Mouse (Mus musculus) neural tube, embryonic 14.5 days (tissue): ENCODE data around the gene Cox17. TPM values are rescaled to one million over a fixed set of nuclear protein-coding genes. Genes with fewer than 3 reads are reported as not detected.
"Not testable (repeated sequence)": the region's sequence is repeated elsewhere in the genome, so short reads cannot be mapped to it uniquely, and the experiment has no call there.

Experiments
- ATAC-seq: fragments of 200-750 bp; cut with Nextera tagmentation; 2 replicates; pipeline ENCODE4 v1.8.0; 2017; ENCODE audit warnings: low read depth, mild to moderate bottlenecking, moderate TSS enrichment, moderate library complexity
- H3K27ac ChIP-seq: fragments of 300-500 bp; sonication (generic); 2 replicates; pipeline ENCODE4 v1.5.1; 2014; ENCODE audit warnings: low read depth, mild to moderate bottlenecking, control low read depth, low read length, moderate library complexity, mixed read lengths
- H3K27me3 ChIP-seq: fragments of 300-500 bp; sonication (generic); 2 replicates; pipeline ENCODE4 v1.6.1; 2014; ENCODE audit warnings: low read length; ENCODE audit not compliant: control insufficient read depth, insufficient read depth
- H3K36me3 ChIP-seq: fragments of 300-500 bp; sonication (generic); 2 replicates; pipeline ENCODE4 v1.6.1; 2014; ENCODE audit warnings: low read length, mixed read lengths; ENCODE audit not compliant: control insufficient read depth, insufficient read depth
- H3K4me1 ChIP-seq: fragments of 300-500 bp; sonication (generic); 2 replicates; pipeline ENCODE4 v1.6.1; 2014; ENCODE audit warnings: low read length; ENCODE audit not compliant: control insufficient read depth, insufficient read depth
- H3K4me2 ChIP-seq: fragments of 300-500 bp; sonication (generic); 2 replicates; pipeline ENCODE4 v1.6.1; 2014; ENCODE audit warnings: mild to moderate bottlenecking, low read depth, low read length, control low read depth
- H3K4me3 ChIP-seq: fragments of 300-500 bp; sonication (generic); 2 replicates; pipeline ENCODE4 v1.5.1; 2014; ENCODE audit warnings: low read depth, low read length, control low read depth, mixed read lengths
- H3K9ac ChIP-seq: fragments of 300-500 bp; sonication (generic); replicated peaks from 2 replicates; pipeline ENCODE4 v1.6.1; 2014; ENCODE audit warnings: low read depth, mild to moderate bottlenecking, control low read depth, low read length, mixed read lengths
- H3K9me3 ChIP-seq: fragments of 300-500 bp; sonication (generic); 2 replicates; pipeline ENCODE4 v1.6.1; 2016; ENCODE audit warnings: low read length; ENCODE audit not compliant: control insufficient read depth
- WGBS: fragments of 180-500 bp; shearing (Covaris S2); extraction: QIAGEN DNeasy Blood & Tissue Kit; methylation state at CpG from one replicate; pipeline ENCODE4 v1.1.7; 2014; 5-methylcytosine and 5-hydroxymethylcytosine counted together
- polyA plus RNA-seq: library from polyadenylated mRNA; unstranded; fragments of >200 nt; fragmentation: Nextera tagmentation; extraction: Ambion mirVana; gene quantifications from 2 replicates; pipeline ENCODE4 v1.2.1, GENCODE M21; 2014

The Cox17 gene
- polyA plus RNA-seq, 1 experiment from 2014 or later: 91.6 TPM

DNA sequence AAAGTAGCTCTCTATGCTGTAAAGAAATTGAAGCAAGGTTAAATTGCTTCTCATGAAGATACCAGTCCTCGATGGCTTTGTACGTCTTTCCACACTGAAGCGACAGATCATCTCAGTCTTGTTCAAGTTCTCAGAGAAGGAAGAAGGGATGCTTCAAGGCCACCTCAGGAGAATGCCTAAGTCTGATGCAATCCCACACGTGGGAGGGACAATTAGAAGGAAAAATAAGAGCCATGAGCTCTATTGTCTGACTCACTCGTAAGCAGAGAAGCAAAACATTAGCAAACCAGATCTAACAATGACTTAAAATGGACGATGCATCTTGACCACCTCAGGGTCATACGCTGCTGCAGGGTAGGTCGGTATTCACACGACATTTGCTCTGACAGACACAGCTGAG is 28.3 kb upstream of the Cox17 start:
- no peak overlapping the region for H3K4me3 ChIP-seq
- H3K27me3 ChIP-seq: no peaks in the 10 kb centered on the region
- H3K9me3 ChIP-seq: no peaks in the 10 kb centered on the region
- no peaks in the 10 kb centered on the region for H3K4me1 ChIP-seq
- no peak overlapping the region for H3K4me2 ChIP-seq
- H3K9ac ChIP-seq: no peak overlapping the region
- no peak for ATAC-seq
- WGBS: 82% methylated on average over 9 of the region's 9 CpGs
- no peak overlapping the region for H3K27ac ChIP-seq
- H3K36me3 ChIP-seq: no peaks in the 10 kb centered on the region

DNA sequence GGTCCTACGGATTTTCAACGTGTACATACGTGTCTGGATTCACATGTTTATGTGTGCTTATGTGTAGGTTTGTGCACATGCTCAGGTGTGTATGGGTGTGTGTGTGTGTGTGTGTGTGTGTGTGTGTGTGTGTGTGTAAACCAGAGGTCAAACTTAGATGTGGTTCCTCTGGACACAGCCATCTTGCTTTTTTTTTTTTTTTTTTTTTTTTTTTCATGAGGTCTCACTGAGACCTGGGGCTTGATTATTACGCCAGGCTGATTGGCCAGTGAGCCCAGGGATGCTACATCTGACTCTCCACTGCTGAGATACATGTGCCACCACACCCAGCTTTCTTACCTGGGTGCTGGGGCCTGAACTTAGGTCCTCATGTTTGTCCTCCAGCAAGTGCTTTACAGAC is 27.7 kb upstream of the Cox17 start:
- Histone ChIP-seq H3K27ac (no peak overlapping the region), H3K9me3 (no peaks in the 10 kb centered on the region), H3K9ac (no peak overlapping the region), H3K4me3 (no peak overlapping the region), H3K4me1 (no peaks in the 10 kb centered on the region), H3K4me2 (no peak overlapping the region), H3K36me3 (no peaks in the 10 kb centered on the region), H3K27me3 (no peaks in the 10 kb centered on the region)
- WGBS: 94% methylated on average over 4 of the region's 4 CpGs
- ATAC-seq: no peak

DNA sequence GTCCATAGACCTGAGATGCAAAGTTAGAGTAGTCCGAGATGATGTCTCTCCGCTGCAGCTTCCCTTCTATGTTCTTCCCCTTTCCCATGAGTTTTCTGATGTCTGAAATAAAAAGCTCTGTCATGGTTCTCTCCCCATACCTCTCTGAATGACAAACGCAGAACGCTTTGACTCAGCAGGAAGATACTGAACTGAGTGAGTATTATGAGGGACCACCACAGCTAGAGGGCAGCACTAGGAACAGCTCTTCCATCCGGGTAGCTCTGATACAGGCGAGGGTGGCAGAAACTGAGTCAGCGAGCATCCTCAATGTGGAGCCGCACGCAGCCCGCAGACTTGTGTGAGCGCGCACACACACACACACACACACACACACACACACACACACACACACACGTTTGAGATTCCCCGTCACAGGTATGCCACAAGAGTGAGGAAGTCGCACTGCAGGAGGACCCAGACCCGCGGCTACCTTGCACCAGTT is 25.3 kb upstream of the Cox17 start:
- Histone ChIP-seq H3K9ac (no peak overlapping the region), H3K4me3 (peak overlapping the region; percentile 7; the same call in 1 of the 2 replicates), H3K4me1 (no peaks in the 10 kb centered on the region), H3K27me3 (no peaks in the 10 kb centered on the region), H3K27ac (no peak overlapping the region), H3K36me3 (no peaks in the 10 kb centered on the region), H3K4me2 (peak overlapping the region; percentile 38), H3K9me3 (no peaks in the 10 kb centered on the region)
- ATAC-seq: peak; percentile 65
- 29% methylated on average over 17 of the region's 17 CpGs for WGBS

DNA sequence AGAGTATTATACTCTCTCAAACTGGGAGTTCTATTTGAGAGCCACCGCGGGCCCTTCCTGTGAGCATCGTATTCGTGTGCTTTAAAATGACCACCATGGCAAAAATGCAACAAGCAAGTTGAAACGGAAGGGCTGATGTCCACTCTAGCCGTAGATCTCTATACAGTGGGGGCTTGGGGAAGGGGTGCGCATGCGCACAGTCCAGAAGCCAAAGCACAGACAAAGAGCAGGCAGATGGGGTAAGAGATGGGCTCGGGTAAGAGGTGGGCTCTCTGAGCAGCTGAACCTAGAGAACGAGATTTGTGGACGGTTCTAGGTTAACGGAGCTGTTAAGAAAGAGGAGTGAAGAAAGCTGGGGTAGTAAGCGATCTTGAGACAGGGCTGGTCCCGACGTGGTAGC is 22.5 kb upstream of the Cox17 start:
- no peak overlapping the region for H3K9ac ChIP-seq
- no peaks in the 10 kb centered on the region for H3K27me3 ChIP-seq
- H3K4me1 ChIP-seq: no peaks in the 10 kb centered on the region
- no peak overlapping the region for H3K4me2 ChIP-seq
- no peaks in the 10 kb centered on the region for H3K36me3 ChIP-seq
- no peak for ATAC-seq
- H3K4me3 ChIP-seq: no peak overlapping the region
- no peaks in the 10 kb centered on the region for H3K9me3 ChIP-seq
- WGBS: 94% methylated on average over 15 of the region's 15 CpGs
- H3K27ac ChIP-seq: no peak overlapping the region

DNA sequence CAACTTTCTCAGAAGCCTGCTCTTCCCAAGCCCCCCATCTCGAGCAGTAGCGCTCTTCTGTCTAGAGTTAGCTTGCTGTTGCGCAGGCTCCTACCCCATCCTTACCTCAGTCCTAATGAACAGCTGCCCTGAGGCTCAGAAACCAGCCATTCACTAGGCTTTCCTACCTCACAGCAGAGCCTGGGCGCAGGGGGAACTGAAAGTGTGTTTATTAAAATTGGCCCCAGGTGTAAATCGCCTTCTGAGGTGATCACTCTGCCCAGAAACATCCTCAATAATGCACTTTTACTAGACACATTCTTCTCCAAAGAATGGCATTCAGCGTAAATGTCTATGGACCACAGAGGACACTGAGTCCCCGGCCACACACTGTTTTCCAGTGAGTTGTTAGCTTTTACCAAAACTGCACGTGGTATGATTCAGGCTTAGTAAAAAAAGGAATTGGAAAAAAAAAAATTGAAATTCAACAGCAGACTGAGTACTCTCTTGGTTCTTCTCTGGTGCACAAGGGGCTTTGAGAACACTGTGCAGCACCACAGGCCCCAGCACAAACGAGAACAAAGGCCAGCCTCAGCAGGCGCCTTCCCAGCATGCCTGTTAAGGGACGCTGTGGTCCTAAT is 19.9 kb upstream of the Cox17 start:
- ATAC-seq: no peak
- Histone ChIP-seq H3K27ac (no peak overlapping the region), H3K9ac (no peak overlapping the region), H3K36me3 (no peaks in the 10 kb centered on the region), H3K27me3 (no peaks in the 10 kb centered on the region), H3K4me2 (no peak overlapping the region), H3K4me3 (no peak overlapping the region), H3K4me1 (no peaks in the 10 kb centered on the region), H3K9me3 (no peaks in the 10 kb centered on the region)
- WGBS: 80% methylated on average over 11 of the region's 11 CpGs

DNA sequence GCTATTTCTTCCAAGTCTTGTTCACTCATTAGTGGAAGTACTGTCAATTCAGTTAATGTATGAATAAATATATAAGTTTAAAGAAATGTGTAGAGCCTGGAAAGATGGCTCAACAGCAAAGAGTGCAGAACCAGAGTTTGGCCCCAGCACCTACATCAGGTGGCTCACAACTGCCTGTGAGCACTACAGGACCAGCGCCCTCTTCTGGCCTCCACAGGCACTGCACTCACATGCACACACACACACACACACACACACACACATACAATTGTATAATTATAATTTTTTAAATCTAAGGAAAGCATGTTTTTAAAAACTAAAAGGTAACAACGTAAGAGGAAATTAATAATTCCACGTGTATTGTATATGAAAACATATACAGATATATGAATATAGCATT is 17.5 kb upstream of the Cox17 start:
- no peak overlapping the region for H3K27ac ChIP-seq
- no peaks in the 10 kb centered on the region for H3K27me3 ChIP-seq
- ATAC-seq: no peak
- 89% methylated on average over 3 of the region's 3 CpGs for WGBS
- no peak overlapping the region for H3K9ac ChIP-seq
- H3K36me3 ChIP-seq: no peaks in the 10 kb centered on the region
- no peak overlapping the region for H3K4me3 ChIP-seq
- H3K4me1 ChIP-seq: no peaks in the 10 kb centered on the region
- no peak overlapping the region for H3K4me2 ChIP-seq
- no peaks in the 10 kb centered on the region for H3K9me3 ChIP-seq

DNA sequence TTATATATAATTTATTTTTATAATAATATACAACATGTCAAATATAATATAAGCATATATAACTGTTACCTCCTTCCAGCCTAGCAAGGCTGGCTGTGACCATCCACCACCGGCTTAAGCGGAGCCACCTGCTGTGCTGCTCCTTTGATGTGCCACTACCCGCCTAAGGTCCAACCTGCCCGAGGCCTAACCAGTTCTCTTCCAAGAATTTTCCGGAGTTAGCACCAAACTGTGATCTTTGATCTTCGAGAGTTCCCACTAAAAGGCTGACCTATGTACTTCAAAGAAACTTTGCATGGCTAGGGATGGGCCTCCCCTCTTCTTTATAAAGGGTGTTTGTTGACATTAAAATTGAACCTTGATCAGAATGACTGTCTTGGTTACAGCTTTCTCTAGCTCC is 12.4 kb upstream of the Cox17 start:
- Histone ChIP-seq H3K4me3 (no peak overlapping the region), H3K36me3 (no peaks in the 10 kb centered on the region), H3K9ac (no peak overlapping the region), H3K4me2 (no peak overlapping the region), H3K4me1 (no peaks in the 10 kb centered on the region), H3K27ac (no peak overlapping the region), H3K27me3 (no peaks in the 10 kb centered on the region), H3K9me3 (no peaks in the 10 kb centered on the region)
- 26% methylated on average over 6 of the region's 6 CpGs for WGBS
- no peak for ATAC-seq

DNA sequence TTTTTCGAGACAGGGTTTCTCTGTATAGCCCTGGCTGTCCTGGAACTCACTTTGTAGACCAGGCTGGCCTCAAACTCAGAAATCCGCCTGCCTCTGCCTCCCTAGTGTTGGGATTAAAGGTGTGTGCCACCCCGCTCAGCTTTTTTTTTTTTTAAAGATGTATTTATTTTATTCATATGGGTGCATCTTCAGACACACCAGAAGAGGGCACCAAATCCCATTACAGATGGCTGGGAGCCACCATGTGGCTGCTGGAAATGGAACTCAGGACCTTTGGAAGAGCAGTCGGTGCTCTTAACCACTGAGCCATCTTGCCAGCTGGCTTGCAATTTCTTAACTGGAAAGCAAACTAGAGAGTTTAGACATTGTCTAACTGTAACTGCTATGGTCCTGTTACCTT is 8.7 kb upstream of the Cox17 start:
- not testable (repeated sequence) for H3K4me2 ChIP-seq, H3K27ac ChIP-seq, H3K4me1 ChIP-seq, H3K27me3 ChIP-seq, H3K4me3 ChIP-seq, H3K9ac ChIP-seq, H3K36me3 ChIP-seq, ATAC-seq, H3K9me3 ChIP-seq
- WGBS: 90% methylated on average over 4 of the region's 4 CpGs

DNA sequence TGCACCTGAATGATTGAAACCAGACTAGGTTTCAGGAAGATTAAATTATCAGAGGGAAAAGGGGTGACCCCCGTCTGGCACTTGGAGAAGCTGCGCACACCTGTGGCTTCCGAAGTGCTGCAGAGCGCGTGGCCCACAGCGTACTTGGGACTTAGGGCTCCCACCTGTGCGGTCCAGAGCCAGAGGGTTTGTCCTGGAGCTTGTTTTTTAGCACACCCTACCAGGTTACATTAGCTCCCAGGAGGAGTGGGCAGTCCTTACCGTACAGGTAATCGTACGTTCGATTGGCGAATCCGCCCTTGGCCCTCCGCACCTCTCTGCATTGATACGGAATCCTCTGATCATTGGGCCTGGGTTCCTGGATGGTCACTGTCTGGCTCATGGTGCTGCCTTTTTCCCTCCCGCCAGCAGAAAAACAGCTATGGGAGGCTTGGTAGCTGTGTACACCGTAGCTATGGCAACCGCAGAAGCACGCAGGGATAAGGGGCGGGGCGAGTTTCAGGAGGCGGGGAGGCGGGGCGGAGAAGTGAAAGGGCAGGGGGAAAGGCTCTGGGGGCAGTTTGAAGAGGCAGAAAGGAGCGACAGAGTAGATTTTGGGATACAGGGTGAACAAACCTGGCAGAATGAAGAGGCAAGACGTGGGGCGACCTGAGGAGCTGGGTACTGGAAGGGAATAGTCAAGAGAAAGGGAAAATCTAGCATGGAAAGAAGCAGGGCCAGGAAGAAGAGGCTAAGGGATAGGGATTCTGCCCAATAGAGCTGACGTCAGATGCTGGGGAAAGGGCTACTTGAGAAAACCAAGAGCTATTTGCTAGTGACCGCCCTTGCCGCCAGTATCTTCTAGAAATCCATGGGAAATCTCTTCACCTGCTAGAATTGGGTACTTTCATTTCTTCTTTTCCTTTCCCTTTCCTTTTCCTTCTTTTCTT is 5.1 kb upstream of the Cox17 start, which contains the start of gene Maats1:
Gene Maats1 (minus strand): TSS at position 748 of the 929 bp plus-strand sequence.
- H3K4me2 ChIP-seq: peak within 1 kb of the TSS; percentile 76
- H3K9ac ChIP-seq: peak within 1 kb of the TSS; percentile 39
- H3K27me3 ChIP-seq: no peaks in the 10 kb centered on the region
- H3K4me1 ChIP-seq: peaks cover 4% of the 10 kb centered on the region; the same call in 1 of the 2 replicates
- ATAC-seq: peak; percentile 94
- WGBS: 10% methylated on average over 30 of the region's 30 CpGs
- H3K9me3 ChIP-seq: no peaks in the 10 kb centered on the region
- peak within 1 kb of the TSS; percentile 33 for H3K4me3 ChIP-seq
- H3K27ac ChIP-seq: no peak within 1 kb of the TSS
- H3K36me3 ChIP-seq: no peaks in the 10 kb centered on the region
